Mouse (Mus musculus) liver, embryonic 14.5 days (tissue): Measurements from ENCODE around the gene Ropn1. TPM values are rescaled to one million over a fixed set of nuclear protein-coding genes. Genes with fewer than 3 reads are reported as not detected.

ENCODE experiments used
- ATAC-seq: fragments of 200-750 bp; cut with Nextera tagmentation; 2 replicates; pipeline ENCODE4 v1.8.0; 2017; ENCODE audit warnings: moderate number of reproducible peaks, mild to moderate bottlenecking, moderate library complexity; ENCODE audit not compliant: insufficient read depth
- DNase-seq, 3 experiments: peaks; one replicate each; pipeline ENCODE4 v3.0.0-alpha.2; 2012 to 2013; ENCODE audit warnings: low read depth in 3 of 3, low spot score in 3 of 3
- H3K27ac ChIP-seq: fragments of 300-500 bp; sonication (generic); 2 replicates; pipeline ENCODE4 v1.5.1; 2014; ENCODE audit warnings: moderate library complexity, mild to moderate bottlenecking, control low read depth, inconsistent platforms
- H3K27me3 ChIP-seq: fragments of 300-500 bp; sonication (generic); 2 replicates; pipeline ENCODE4 v1.6.1; 2014; ENCODE audit warnings: mild to moderate bottlenecking, low read length, moderate library complexity; ENCODE audit not compliant: control insufficient read depth, insufficient read depth
- H3K36me3 ChIP-seq: fragments of 300-500 bp; sonication (generic); replicated peaks from 2 replicates; pipeline ENCODE4 v1.6.1; 2014; ENCODE audit warnings: low read depth; ENCODE audit not compliant: control insufficient read depth, insufficient read depth
- H3K4me1 ChIP-seq, 2 experiments: fragments of 200-500 bp in 1 of 2; fragments of 300-500 bp in 1 of 2; sonication (generic) in 1 of 2; replicated peaks; 2 replicates each; pipeline ENCODE4 v1.6.1; 2012 to 2014; ENCODE audit warnings: antibody characterized with exemption in 1 of 2, inconsistent platforms in 1 of 2, low read length in 1 of 2; ENCODE audit not compliant: control insufficient read depth in 2 of 2, insufficient read depth in 2 of 2
- H3K4me2 ChIP-seq: fragments of 300-500 bp; sonication (generic); 2 replicates; pipeline ENCODE4 v1.6.1; 2014; ENCODE audit warnings: low read depth, mild to moderate bottlenecking, control low read depth, moderate library complexity
- H3K4me3 ChIP-seq, 2 experiments: fragments of 200-500 bp in 1 of 2; fragments of 300-500 bp in 1 of 2; sonication (generic) in 1 of 2; 2 replicates each; pipeline ENCODE4 v1.5.1; 2012 to 2014; ENCODE audit warnings: low read depth in 2 of 2, low read length in 2 of 2, mild to moderate bottlenecking in 2 of 2, control low read depth in 1 of 2, inconsistent platforms in 1 of 2, moderate library complexity in 1 of 2; ENCODE audit not compliant: insufficient read depth in 1 of 2
- H3K9ac ChIP-seq: fragments of 300-500 bp; sonication (generic); replicated peaks from 2 replicates; pipeline ENCODE4 v1.6.1; 2014; ENCODE audit warnings: mild to moderate bottlenecking, control low read depth, moderate library complexity
- H3K9me3 ChIP-seq: fragments of 300-500 bp; sonication (generic); 2 replicates; pipeline ENCODE4 v1.6.1; 2016; ENCODE audit warnings: low read length, mixed read lengths; ENCODE audit not compliant: control insufficient read depth
- CTCF ChIP-seq: IDR thresholded peaks from 2 replicates; pipeline ENCODE4 v1.5.1; 2016; ENCODE audit warnings: antibody characterized with exemption, low read depth, control low read depth
- EP300 ChIP-seq: IDR thresholded peaks from 2 replicates; pipeline ENCODE4 v1.6.1; 2016; ENCODE audit warnings: antibody characterized with exemption, low read depth
- WGBS: fragments of 180-500 bp; shearing (Covaris S2); extraction: QIAGEN DNeasy Blood & Tissue Kit; methylation state at CpG from one replicate; pipeline ENCODE4 v1.1.7; 2014; ENCODE audit not compliant: insufficient replicate concordance; 5-methylcytosine and 5-hydroxymethylcytosine counted together
- polyA plus RNA-seq, 2 experiments: library from polyadenylated mRNA; depleted of rRNA in 1 of 2; stranded (reverse) in 1 of 2; unstranded in 1 of 2; fragments of >200 nt; fragmentation: Nextera tagmentation in 1 of 2; extraction: Ambion mirVana in 1 of 2; gene quantifications; 2 replicates each; pipeline versions ENCODE4 v1.2.1 to v1.2.3; 2012 to 2014

The Ropn1 gene
- polyA plus RNA-seq, 2 experiments = not detected

DNA sequence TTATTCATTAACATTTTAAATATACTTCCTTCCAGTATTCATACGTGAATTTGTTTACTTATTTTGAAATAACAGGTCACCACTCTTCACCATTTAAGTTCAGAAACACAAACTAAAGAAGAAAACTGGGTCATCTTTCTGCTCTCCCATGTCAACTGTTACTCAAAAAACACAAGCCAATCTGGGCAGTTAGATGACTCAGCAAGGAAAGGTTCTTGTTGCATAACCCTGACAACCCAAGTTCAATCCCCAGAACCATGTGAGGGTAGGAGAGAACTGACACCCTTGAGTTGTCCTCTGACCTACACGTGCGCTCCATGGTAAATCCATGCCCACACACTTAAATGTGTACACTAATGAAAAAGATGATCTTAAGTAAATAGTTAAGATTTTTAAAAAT is 75.4 kb downstream of the Ropn1 start:
- 81% methylated on average over 3 of the region's 3 CpGs for WGBS
- H3K27ac ChIP-seq = no peak overlapping the region
- no peaks in the 10 kb centered on the region for H3K27me3 ChIP-seq
- TF ChIP-seq EP300 (no peak), CTCF (no peak)
- H3K9me3 ChIP-seq = no peaks in the 10 kb centered on the region
- ATAC-seq = no peak
- no peak for DNase-seq
- H3K36me3 ChIP-seq = no peaks in the 10 kb centered on the region; the same call in 1 of the 2 replicates
- no peak overlapping the region for H3K4me2 ChIP-seq
- H3K4me1 ChIP-seq = no peaks in the 10 kb centered on the region
- no peak overlapping the region for H3K4me3 ChIP-seq
- no peak overlapping the region for H3K9ac ChIP-seq

Other genes starting within 250 kb of the Ropn1 start
- 5.1 and 7.2 TPM in 2 replicates for gene Kalrn, start 76.4 kb upstream of the Ropn1 start, polyA plus RNA-seq (2012; rRNA removed)
- gene Kalrn, start 76.4 kb upstream of the Ropn1 start, polyA plus RNA-seq (2014; fragmentation: Nextera tagmentation; extraction: Ambion mirVana) = 8.5 and 11.6 TPM in 2 replicates
- 2.1 and 3.2 TPM in 2 replicates for gene Ccdc14, start 40.7 kb downstream of the Ropn1 start, polyA plus RNA-seq (2012; rRNA removed)
- 2.6 and 3.3 TPM in 2 replicates for gene Ccdc14, start 40.7 kb downstream of the Ropn1 start, polyA plus RNA-seq (2014; fragmentation: Nextera tagmentation; extraction: Ambion mirVana)
- gene Mylk, start 95.3 kb downstream of the Ropn1 start, polyA plus RNA-seq (2012; rRNA removed) = 3.8 and 5.4 TPM in 2 replicates
- gene Mylk, start 95.3 kb downstream of the Ropn1 start, polyA plus RNA-seq (2014; fragmentation: Nextera tagmentation; extraction: Ambion mirVana) = 4.4 and 5.6 TPM in 2 replicates